Mouse (Mus musculus): ENCODE measurements around the gene Nlgn1. TPM values are rescaled to one million over a fixed set of nuclear protein-coding genes. Genes with fewer than 3 reads are reported as not detected.

The Nlgn1 gene
- polyA plus RNA-seq, 1 experiment = not detected

- Histone ChIP-seq H3K4me3 (ENCODE audit: insufficient read depth, low read depth, low read length) (no peak overlapping the region), H3K27ac (ENCODE audit: insufficient read depth, low read depth, low read length) (no peak overlapping the region), H3K4me1 (ENCODE audit: control insufficient read depth, insufficient read depth, low read length) (no peaks in the 10 kb centered on the region)
- TF ChIP-seq POLR2A (IDR thresholded peaks at IDR 0.05; ENCODE audit: insufficient read depth, low read depth, low read length) = no peak
- no peak for TF ChIP-seq CTCF (IDR thresholded peaks at IDR 0.05; ENCODE audit: insufficient read depth, low read depth, low read length)
- 86% methylated on average over 3 of the region's 3 CpGs for WGBS
Observed at GRCm38 (mm10) chr3:25964237-25964636, 368.0 kb downstream of the Nlgn1 start.

DNA sequence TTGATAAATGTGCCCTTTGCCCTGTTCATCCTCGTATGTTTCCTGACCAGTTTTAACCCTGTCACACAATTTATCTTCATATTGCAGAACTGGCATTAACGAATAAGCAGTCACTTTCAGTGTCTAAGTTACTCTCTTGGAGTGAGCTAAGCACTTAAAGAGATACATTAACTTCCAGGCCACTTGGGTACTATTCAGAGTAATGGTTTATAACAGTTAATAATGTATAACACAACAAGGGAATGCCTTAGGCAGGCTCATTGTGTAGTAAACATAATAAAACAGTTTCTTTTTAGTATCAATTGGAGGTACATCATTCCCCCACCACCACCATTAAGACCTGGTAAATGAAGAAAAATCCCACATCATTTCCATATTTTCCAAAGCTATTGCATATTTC, 368.7 kb downstream of the Nlgn1 start:
- no peaks in the 10 kb centered on the region for H3K4me1 ChIP-seq (ENCODE audit: control insufficient read depth, insufficient read depth, low read length)
- 89% methylated on average over 2 of the region's 2 CpGs for WGBS
- TF ChIP-seq CTCF (IDR thresholded peaks at IDR 0.05; ENCODE audit: insufficient read depth, low read depth, low read length) (no peak), POLR2A (IDR thresholded peaks at IDR 0.05; ENCODE audit: insufficient read depth, low read depth, low read length) (no peak)
- no peak overlapping the region for H3K27ac ChIP-seq (ENCODE audit: insufficient read depth, low read depth, low read length)
- H3K4me3 ChIP-seq (ENCODE audit: insufficient read depth, low read depth, low read length) = no peak overlapping the region

GRCm38 (mm10) chr3:25916535-25916934, 415.7 kb downstream of the Nlgn1 start:
- TF ChIP-seq POLR2A (IDR thresholded peaks at IDR 0.05; ENCODE audit: insufficient read depth, low read depth, low read length) (no peak), CTCF (IDR thresholded peaks at IDR 0.05; ENCODE audit: insufficient read depth, low read depth, low read length) (no peak)
- 77% methylated on average over 5 of the region's 5 CpGs for whole genome bisulfite sequencing
- no peaks in the 10 kb centered on the region for H3K4me1 ChIP-seq (ENCODE audit: control insufficient read depth, insufficient read depth, low read length)
- no peak overlapping the region for H3K4me3 ChIP-seq (ENCODE audit: insufficient read depth, low read depth, low read length)
- no peak overlapping the region for H3K27ac ChIP-seq (ENCODE audit: insufficient read depth, low read depth, low read length)

GRCm38 (mm10) chr3:25914365-25915065, 417.7 kb downstream of the Nlgn1 start:
- 65% methylated on average over 2 of the region's 2 CpGs for WGBS
- Histone ChIP-seq H3K4me1 (ENCODE audit: control insufficient read depth, insufficient read depth, low read length) (no peaks in the 10 kb centered on the region), H3K27ac (ENCODE audit: insufficient read depth, low read depth, low read length) (no peak overlapping the region), H3K4me3 (ENCODE audit: insufficient read depth, low read depth, low read length) (no peak overlapping the region)
- TF ChIP-seq POLR2A (IDR thresholded peaks at IDR 0.05; ENCODE audit: insufficient read depth, low read depth, low read length) = no peak
- no peak for TF ChIP-seq CTCF (IDR thresholded peaks at IDR 0.05; ENCODE audit: insufficient read depth, low read depth, low read length)

DNA sequence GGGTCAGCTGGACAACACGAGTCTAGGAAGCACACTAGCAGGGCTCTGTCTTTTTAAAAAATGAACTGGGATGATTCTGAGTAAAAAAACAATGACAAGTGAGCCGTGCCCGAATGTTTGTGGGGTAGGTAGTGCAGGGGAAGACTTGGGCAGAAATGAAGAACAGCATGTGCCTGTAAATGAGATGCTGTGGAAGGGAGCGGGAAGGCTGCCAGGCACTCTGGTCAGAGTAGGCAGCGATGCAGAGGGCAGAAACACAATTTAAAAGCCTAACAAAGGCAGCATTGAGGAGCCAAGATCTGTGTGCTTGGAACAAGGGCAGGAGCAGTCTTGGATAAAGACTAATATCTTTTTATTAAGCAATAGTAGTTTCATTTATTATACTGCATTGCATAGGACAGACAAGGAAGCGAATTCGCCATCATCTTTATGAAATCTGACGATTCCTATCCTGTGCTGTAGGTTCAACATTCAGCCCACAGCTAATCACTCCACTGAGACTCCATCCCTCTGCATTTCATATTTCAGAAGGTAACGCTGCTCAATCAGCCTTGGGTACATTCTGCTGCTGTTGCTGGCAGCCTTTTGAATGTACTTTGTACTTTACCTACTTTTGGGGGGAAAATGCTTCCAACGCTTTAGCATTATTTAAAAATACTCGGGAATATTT, 429.0 kb downstream of the Nlgn1 start:
- Histone ChIP-seq H3K4me3 (ENCODE audit: insufficient read depth, low read depth, low read length) (no peak overlapping the region), H3K27ac (ENCODE audit: insufficient read depth, low read depth, low read length) (no peak overlapping the region), H3K4me1 (ENCODE audit: control insufficient read depth, insufficient read depth, low read length) (no peaks in the 10 kb centered on the region)
- 46% methylated on average over 11 of the region's 11 CpGs for WGBS
- TF ChIP-seq CTCF (IDR thresholded peaks at IDR 0.05; ENCODE audit: insufficient read depth, low read depth, low read length) (no peak), POLR2A (IDR thresholded peaks at IDR 0.05; ENCODE audit: insufficient read depth, low read depth, low read length) (no peak)

GRCm38 (mm10) chr3:25897456-25897855, 434.8 kb downstream of the Nlgn1 start:
- no peak overlapping the region for H3K27ac ChIP-seq (ENCODE audit: insufficient read depth, low read depth, low read length)
- no peaks in the 10 kb centered on the region for H3K4me1 ChIP-seq (ENCODE audit: control insufficient read depth, insufficient read depth, low read length)
- no peak overlapping the region for H3K4me3 ChIP-seq (ENCODE audit: insufficient read depth, low read depth, low read length)
- TF ChIP-seq CTCF (IDR thresholded peaks at IDR 0.05; ENCODE audit: insufficient read depth, low read depth, low read length) (no peak), POLR2A (IDR thresholded peaks at IDR 0.05; ENCODE audit: insufficient read depth, low read depth, low read length) (no peak)

GRCm38 (mm10) chr3:25884797-25885196, 447.5 kb downstream of the Nlgn1 start:
- 25% methylated on average over 2 of the region's 2 CpGs for WGBS
- Histone ChIP-seq H3K27ac (ENCODE audit: insufficient read depth, low read depth, low read length) (no peak overlapping the region), H3K4me1 (ENCODE audit: control insufficient read depth, insufficient read depth, low read length) (no peaks in the 10 kb centered on the region), H3K4me3 (ENCODE audit: insufficient read depth, low read depth, low read length) (no peak overlapping the region)
- TF ChIP-seq CTCF (IDR thresholded peaks at IDR 0.05; ENCODE audit: insufficient read depth, low read depth, low read length) (no peak), POLR2A (IDR thresholded peaks at IDR 0.05; ENCODE audit: insufficient read depth, low read depth, low read length) (no peak)

- H3K4me3 ChIP-seq (ENCODE audit: insufficient read depth, low read depth, low read length) = no peak overlapping the region
- no peaks in the 10 kb centered on the region for H3K4me1 ChIP-seq (ENCODE audit: control insufficient read depth, insufficient read depth, low read length)
- H3K27ac ChIP-seq (ENCODE audit: insufficient read depth, low read depth, low read length) = no peak overlapping the region
- TF ChIP-seq POLR2A (IDR thresholded peaks at IDR 0.05; ENCODE audit: insufficient read depth, low read depth, low read length) (no peak), CTCF (IDR thresholded peaks at IDR 0.05; ENCODE audit: insufficient read depth, low read depth, low read length) (no peak)
Observed at GRCm38 (mm10) chr3:25869161-25869560, 463.1 kb downstream of the Nlgn1 start.

GRCm38 (mm10) chr3:25858384-25858783, 473.9 kb downstream of the Nlgn1 start:
- H3K4me1 ChIP-seq (ENCODE audit: control insufficient read depth, insufficient read depth, low read length) = no peaks in the 10 kb centered on the region
- H3K27ac ChIP-seq (ENCODE audit: insufficient read depth, low read depth, low read length) = no peak overlapping the region
- TF ChIP-seq POLR2A (IDR thresholded peaks at IDR 0.05; ENCODE audit: insufficient read depth, low read depth, low read length) (no peak), CTCF (IDR thresholded peaks at IDR 0.05; ENCODE audit: insufficient read depth, low read depth, low read length) (no peak)
- no peak overlapping the region for H3K4me3 ChIP-seq (ENCODE audit: insufficient read depth, low read depth, low read length)
